Mouse (Mus musculus): ENCODE measurements around the gene Gsn.

DNA sequence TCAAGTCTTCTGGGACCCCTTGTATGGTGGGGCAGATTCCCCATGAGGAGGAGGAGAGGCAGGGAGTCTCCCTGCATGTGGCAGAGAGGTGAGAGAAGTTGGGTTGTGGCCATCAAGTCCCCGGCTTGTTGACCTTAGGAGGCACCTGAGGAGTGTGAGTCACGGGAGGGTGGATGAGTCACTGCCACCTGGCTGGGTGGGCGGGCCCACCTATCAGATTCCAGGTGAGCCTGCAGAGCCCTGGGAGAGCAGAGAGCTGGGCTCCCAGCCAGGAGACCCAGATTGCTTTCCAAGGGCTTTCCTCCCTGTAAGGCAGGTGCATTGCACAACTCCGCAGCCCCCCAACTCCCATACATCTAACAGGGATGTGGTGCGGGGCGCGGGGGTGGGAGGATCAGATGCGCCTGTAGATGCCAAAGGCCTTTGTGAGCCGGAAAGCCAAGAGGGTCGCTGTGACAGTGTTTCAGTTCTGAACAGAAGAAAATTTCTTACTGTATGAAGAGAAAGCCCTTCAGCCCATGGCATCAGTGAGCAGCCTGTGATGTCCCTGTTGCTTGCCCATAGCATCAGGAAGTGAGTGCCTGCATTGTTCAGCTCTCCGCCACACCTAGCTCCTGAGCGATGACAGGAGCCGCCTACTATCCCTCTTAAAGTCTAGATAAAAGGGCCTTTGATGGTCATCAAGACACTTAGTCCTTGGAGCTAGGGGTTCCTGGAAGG, 11.1 kb downstream of the Gsn start:
- TF ChIP-seq CTCF (IDR thresholded peaks at IDR 0.05; ENCODE audit: low read depth, low read length): no peak
- TF ChIP-seq POLR2A (IDR thresholded peaks at IDR 0.05; ENCODE audit: extremely low read depth, insufficient read depth, low read length): no peak
